Mouse (Mus musculus) kidney, postnatal 0 days (tissue): ENCODE data around the gene Gm20661. TPM values are rescaled to one million over a fixed set of nuclear protein-coding genes. Genes with fewer than 3 reads are reported as not detected.
A peak's percentile ranks its signal among the peaks of the same experiment; 100 is the strongest.
"Not testable (repeated sequence)": the region's sequence is repeated elsewhere in the genome, so short reads cannot be mapped to it uniquely, and the experiment has no call there.

Source experiments
- ATAC-seq: fragments of 200-750 bp; cut with Nextera tagmentation; replicated peaks from 2 replicates; pipeline ENCODE4 v1.8.0; 2017; ENCODE audit warnings: low read depth, moderate number of reproducible peaks, moderate TSS enrichment, moderate library complexity; ENCODE audit not compliant: low FRiP score
- DNase-seq: peaks from one replicate; pipeline ENCODE4 v3.0.0-alpha.2; 2016; ENCODE audit warnings: low spot score
- H3K27ac ChIP-seq: fragments of 300-500 bp; sonication (generic); 2 replicates; pipeline ENCODE4 v1.5.1; 2014; ENCODE audit warnings: mild to moderate bottlenecking
- H3K27me3 ChIP-seq: fragments of 300-500 bp; sonication (generic); 2 replicates; pipeline ENCODE4 v1.6.1; 2014; ENCODE audit warnings: low read length, mixed read lengths; ENCODE audit not compliant: insufficient read depth
- H3K36me3 ChIP-seq: fragments of 300-500 bp; sonication (generic); 2 replicates; pipeline ENCODE4 v1.6.1; 2014; ENCODE audit warnings: low read length, mixed read lengths; ENCODE audit not compliant: insufficient read depth
- H3K4me1 ChIP-seq: fragments of 300-500 bp; sonication (generic); replicated peaks from 2 replicates; pipeline ENCODE4 v1.6.1; 2014; ENCODE audit warnings: antibody characterized with exemption, low read length, mixed read lengths; ENCODE audit not compliant: insufficient read depth
- H3K4me2 ChIP-seq: fragments of 300-500 bp; sonication (generic); 2 replicates; pipeline ENCODE4 v1.6.1; 2014; ENCODE audit warnings: mild to moderate bottlenecking, low read length, moderate library complexity, mixed read lengths
- H3K4me3 ChIP-seq: fragments of 300-500 bp; sonication (generic); replicated peaks from 2 replicates; pipeline ENCODE4 v1.5.1; 2014; ENCODE audit warnings: low read depth, low read length
- H3K9ac ChIP-seq: fragments of 300-500 bp; sonication (generic); 2 replicates; pipeline ENCODE4 v1.6.1; 2014; ENCODE audit warnings: low read depth, low read length
- H3K9me3 ChIP-seq: fragments of 300-500 bp; sonication (generic); replicated peaks from 2 replicates; pipeline ENCODE4 v1.6.1; 2016; ENCODE audit warnings: low read length, inconsistent platforms, mixed read lengths
- CTCF ChIP-seq: IDR thresholded peaks from 2 replicates; pipeline ENCODE4 v1.5.1; 2016; ENCODE audit warnings: antibody characterized with exemption, low read depth, mild to moderate bottlenecking, moderate library complexity
- WGBS: fragments of 180-500 bp; shearing (Covaris S2); extraction: QIAGEN DNeasy Blood & Tissue Kit; methylation state at CpG from one replicate; pipeline ENCODE4 v1.1.7; 2014; 5-methylcytosine and 5-hydroxymethylcytosine counted together
- polyA plus RNA-seq: library from polyadenylated mRNA; unstranded; fragments of >200 nt; fragmentation: Nextera tagmentation; extraction: Ambion mirVana; gene quantifications from 2 replicates; pipeline ENCODE4 v1.2.1, GENCODE M21; 2015

The Gm20661 gene
- polyA plus RNA-seq, 1 experiment from 2014 or later: 1.3 TPM

DNA sequence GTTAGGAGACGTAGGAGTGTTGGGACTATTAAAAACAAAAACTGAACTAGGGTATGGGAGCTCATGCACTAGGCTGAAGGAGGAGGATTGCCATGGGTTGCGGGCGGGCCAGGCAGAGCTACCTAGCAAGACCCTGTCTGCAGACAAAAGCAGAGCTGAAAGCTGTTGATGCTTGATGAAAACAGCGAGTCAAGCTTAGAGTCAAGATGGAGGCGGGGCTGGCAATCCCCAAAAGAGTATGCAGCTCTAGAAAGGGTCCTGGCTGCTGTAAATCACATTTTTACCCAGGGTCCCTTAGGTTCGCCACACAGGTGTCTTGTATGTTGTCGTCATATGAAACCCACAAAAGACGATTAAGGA is 20.7 kb downstream of the Gm20661 start:
- peak overlapping the region; percentile 72 for H3K4me2 ChIP-seq
- no peak for TF ChIP-seq CTCF
- DNase-seq (peak; percentile 37), ATAC-seq (no peak)
- H3K9ac ChIP-seq: peak overlapping the region; percentile 99
- no peaks in the 10 kb centered on the region for H3K9me3 ChIP-seq
- H3K4me3 ChIP-seq: peak overlapping the region; percentile 97
- no peaks in the 10 kb centered on the region for H3K27me3 ChIP-seq
- H3K36me3 ChIP-seq: no peaks in the 10 kb centered on the region
- 8% methylated on average over 8 of the region's 8 CpGs for WGBS
- peaks cover 13% of the 10 kb centered on the region; the same call in 1 of the 2 replicates for H3K4me1 ChIP-seq
- H3K27ac ChIP-seq: peak overlapping the region; percentile 95; the same call in 1 of the 2 replicates

DNA sequence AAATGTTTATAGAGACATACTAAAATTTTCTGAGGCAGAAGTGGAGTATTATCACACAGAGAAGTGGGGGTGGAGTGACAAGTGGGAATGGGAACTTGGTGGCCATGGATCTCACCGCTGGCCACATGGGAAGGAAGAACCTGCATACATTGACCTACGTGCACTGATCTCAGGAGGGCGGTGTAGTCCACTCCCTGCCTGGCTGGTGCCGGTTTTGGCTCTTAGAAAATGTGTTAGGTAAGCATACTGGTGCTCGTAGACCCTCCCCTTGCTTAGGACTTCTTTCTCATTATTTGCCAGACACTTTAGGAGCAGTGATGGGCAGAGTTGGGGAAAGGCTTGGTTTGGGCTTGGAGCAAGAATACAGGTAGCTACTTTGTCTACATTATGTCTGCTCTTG is 25.2 kb downstream of the Gm20661 start:
- ATAC-seq: no peak

DNA sequence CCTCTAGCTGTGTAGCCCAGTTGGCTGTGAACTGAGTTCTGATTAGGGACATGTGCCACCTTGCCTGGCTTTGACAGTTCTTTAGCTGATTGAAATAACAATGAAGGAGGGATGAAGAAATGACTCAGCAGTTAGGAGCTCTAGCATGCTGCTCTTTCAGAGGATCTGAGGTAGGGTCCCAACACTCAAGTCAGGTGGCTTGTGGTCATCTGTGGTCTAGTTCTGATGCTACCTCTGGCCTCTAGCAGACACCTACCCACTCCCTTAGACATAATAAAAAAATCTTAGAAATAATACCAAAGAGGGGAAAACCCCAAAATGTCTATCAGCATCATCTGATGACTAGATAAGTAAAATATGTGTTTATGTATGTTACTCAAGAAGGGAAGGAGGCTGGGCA is 27.5 kb downstream of the Gm20661 start:
- Histone ChIP-seq H3K4me1 (no peaks in the 10 kb centered on the region), H3K36me3 (0 out of 2 replicates have a peak, but pooled peaks cover 2% of the 10 kb centered on the region), H3K4me2 (no peak overlapping the region), H3K9me3 (no peaks in the 10 kb centered on the region), H3K4me3 (no peak overlapping the region), H3K9ac (no peak overlapping the region), H3K27me3 (no peaks in the 10 kb centered on the region), H3K27ac (no peak overlapping the region)
- ATAC-seq: no peak
- TF ChIP-seq CTCF: no peak
- no peak for DNase-seq

More for the DNA sequence above, 25.2 kb downstream of the Gm20661 start:
- 84% methylated on average over 5 of the region's 5 CpGs for WGBS
- Histone ChIP-seq H3K4me3 (no peak overlapping the region), H3K9ac (no peak overlapping the region), H3K27me3 (no peaks in the 10 kb centered on the region), H3K4me1 (0 out of 2 replicates have a peak, but pooled peaks cover 5% of the 10 kb centered on the region), H3K27ac (no peak overlapping the region), H3K4me2 (no peak overlapping the region), H3K9me3 (no peaks in the 10 kb centered on the region), H3K36me3 (0 out of 2 replicates have a peak, but pooled peaks cover 2% of the 10 kb centered on the region)
- TF ChIP-seq CTCF: no peak
- no peak for DNase-seq

DNA sequence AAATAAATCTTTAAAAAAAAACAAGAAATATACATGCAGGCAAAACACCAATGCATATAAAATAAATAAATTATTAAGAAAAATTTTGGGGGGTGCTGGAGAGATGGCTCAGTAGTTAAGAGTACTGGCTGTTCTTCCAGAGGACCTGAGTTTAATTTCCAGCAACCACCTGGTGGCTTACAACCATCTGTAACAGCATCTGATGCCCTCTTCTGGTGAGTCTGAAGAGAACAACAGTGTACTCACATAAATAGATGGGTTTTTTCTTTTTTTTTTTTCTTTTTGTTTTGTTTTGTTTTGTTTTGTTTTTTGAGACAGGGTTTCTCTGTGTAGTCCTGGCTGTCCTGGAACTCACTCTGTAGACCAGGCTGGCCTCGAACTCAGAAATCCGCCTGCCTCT is 30.7 kb downstream of the Gm20661 start:
- H3K4me3 ChIP-seq, H3K36me3 ChIP-seq, DNase-seq, H3K4me1 ChIP-seq, H3K27me3 ChIP-seq, H3K9me3 ChIP-seq, H3K27ac ChIP-seq, ATAC-seq, H3K4me2 ChIP-seq, H3K9ac ChIP-seq: not testable (repeated sequence)
- TF ChIP-seq CTCF: peak; percentile 35
- 91% methylated on average over 2 of the region's 2 CpGs for WGBS

DNA sequence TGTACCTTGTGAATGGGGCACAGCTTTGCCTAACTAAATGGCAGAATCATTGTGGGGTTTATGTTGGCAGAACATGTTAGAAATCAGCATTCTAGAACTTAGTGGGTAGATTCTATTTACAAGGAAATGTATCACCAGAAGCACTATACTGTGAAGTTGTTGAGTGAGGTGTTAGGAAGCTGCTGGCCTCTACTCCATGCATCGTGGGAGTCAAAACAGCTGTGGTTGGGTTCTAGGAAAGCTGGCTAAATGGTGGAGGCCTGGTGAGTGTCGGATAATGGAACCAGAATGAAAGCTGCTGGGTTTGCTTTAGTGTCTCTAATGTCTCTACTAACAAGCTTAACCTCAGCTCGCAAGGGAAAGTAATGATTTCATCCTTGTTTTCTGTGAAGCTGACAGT is 34.3 kb downstream of the Gm20661 start:
- Histone ChIP-seq H3K4me1 (0 out of 2 replicates have a peak, but pooled peaks cover 6% of the 10 kb centered on the region), H3K27ac (no peak overlapping the region), H3K4me3 (no peak overlapping the region), H3K4me2 (no peak overlapping the region), H3K9me3 (no peaks in the 10 kb centered on the region), H3K9ac (no peak overlapping the region), H3K36me3 (0 out of 2 replicates have a peak, but pooled peaks cover 9% of the 10 kb centered on the region), H3K27me3 (no peaks in the 10 kb centered on the region)
- TF ChIP-seq CTCF: no peak
- ATAC-seq (no peak), DNase-seq (no peak)
- whole genome bisulfite sequencing: 81% methylated on average over 3 of the region's 3 CpGs

DNA sequence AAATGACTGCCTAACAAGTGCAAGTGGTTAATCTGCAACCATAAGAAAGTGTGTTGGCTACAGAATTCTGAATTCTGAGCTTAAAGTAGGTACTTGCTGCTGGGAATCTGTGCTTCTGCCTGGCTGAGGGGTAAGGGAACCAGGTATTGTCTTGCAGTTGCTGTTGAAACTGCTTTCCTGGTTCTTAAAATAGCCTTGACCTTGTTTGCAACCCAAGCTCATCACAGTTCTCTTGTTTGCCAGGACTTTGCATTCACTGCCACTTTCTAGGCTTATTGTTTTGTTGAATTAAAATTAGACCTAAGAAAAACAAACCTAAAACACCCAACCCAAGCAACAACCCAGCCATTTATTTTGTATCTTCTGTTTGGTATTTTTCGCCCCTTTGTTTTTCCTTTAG is 37.9 kb downstream of the Gm20661 start:
- Histone ChIP-seq H3K9ac (no peak overlapping the region), H3K36me3 (peaks cover 15% of the 10 kb centered on the region; the same call in 1 of the 2 replicates), H3K4me2 (no peak overlapping the region), H3K27me3 (no peaks in the 10 kb centered on the region), H3K4me3 (no peak overlapping the region), H3K27ac (peak overlapping the region; percentile 47; the same call in 1 of the 2 replicates), H3K9me3 (no peaks in the 10 kb centered on the region), H3K4me1 (0 out of 2 replicates have a peak, but pooled peaks cover 6% of the 10 kb centered on the region)
- TF ChIP-seq CTCF: no peak
- 76% methylated on average over 1 of the region's 1 CpGs for WGBS
- DNase-seq: no peak
- no peak for ATAC-seq

DNA sequence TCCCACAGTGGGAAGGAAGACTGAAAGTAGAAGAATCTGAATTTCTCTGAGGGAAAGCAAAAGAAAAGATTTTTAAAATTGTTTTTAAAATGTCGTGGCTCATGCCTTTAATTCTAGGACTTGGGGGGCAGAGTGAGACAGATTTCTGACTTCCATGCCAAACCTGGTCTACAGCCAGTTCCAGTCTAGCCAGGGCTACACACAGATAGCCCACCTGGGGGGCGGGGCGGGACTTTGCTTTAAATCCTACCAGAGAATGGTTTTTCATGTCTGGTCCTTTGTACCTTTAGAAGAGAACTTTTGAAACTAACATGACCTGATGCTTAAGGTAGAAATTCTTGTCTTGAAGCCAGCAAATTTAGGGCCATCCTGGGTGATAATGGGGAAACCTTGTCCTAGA is 40.4 kb downstream of the Gm20661 start:
- Histone ChIP-seq H3K9ac (no peak overlapping the region), H3K4me3 (no peak overlapping the region), H3K9me3 (no peaks in the 10 kb centered on the region), H3K4me2 (no peak overlapping the region), H3K4me1 (0 out of 2 replicates have a peak, but pooled peaks cover 6% of the 10 kb centered on the region), H3K27ac (no peak overlapping the region), H3K36me3 (peaks cover 25% of the 10 kb centered on the region), H3K27me3 (no peaks in the 10 kb centered on the region)
- DNase-seq (no peak), ATAC-seq (no peak)
- no peak for TF ChIP-seq CTCF
- 91% methylated on average over 3 of the region's 3 CpGs for WGBS
